Mouse (Mus musculus) cortical plate, adult 2 months (tissue): Measurements from ENCODE around the gene Emc6.

Experiments
- CTCF ChIP-seq: fragments of 200-500 bp; IDR thresholded peaks from 2 replicates; pipeline ENCODE4 v1.5.1; 2011; ENCODE audit warnings: mild to moderate bottlenecking, control low read depth, low read length; ENCODE audit not compliant: insufficient read depth; ENCODE audit errors: extremely low read depth
- POLR2A ChIP-seq: fragments of 200-500 bp; IDR thresholded peaks from 2 replicates; pipeline ENCODE4 v1.6.1; 2011; ENCODE audit warnings: mild to moderate bottlenecking, low read length, control low read depth; ENCODE audit not compliant: insufficient read depth; ENCODE audit errors: extremely low read depth

DNA sequence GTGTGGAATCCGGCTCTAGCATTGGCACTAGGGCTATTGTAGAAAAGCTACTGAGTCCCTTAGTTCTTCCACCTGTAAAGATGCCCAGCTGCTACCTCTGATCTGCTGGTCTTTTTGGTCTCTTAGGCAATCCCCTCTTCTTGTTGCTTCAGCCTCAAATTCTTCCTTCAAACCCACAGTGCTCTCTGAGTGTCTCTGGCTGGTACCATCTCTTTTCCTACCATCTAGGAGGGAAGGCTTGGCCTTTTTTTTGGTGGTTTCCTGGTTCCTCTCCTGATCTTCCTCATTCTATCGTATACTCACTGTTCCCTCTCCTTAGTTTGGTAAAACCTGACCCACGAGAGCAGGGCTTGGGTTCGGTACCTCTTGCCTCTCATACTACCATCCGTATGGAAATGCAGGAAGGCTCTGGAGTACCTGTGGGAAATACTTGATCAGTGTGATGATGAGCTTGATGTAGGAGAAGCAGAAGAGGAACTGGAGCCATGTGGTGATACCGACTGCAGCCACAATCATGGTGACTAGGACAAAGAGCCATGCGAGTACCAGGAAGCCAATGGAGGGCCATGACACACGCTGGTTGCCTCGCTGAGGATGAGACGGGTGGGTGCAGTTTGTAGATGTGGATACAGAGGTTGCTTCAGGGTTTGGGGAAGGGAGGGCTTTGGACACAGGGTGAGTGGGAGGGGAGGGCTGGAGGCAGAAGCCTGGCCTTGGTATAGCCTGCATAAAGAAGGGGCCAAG is 9.2 kb upstream of the Emc6 start:
- TF ChIP-seq POLR2A = no peak
- TF ChIP-seq CTCF = no peak
